Mouse (Mus musculus) CH12.LX (cell line): ENCODE measurements around the gene Tbccd1. TPM values are rescaled to one million over a fixed set of nuclear protein-coding genes. Genes with fewer than 3 reads are reported as not detected.

Experiments
- DNase-seq: peaks from one replicate; pipeline ENCODE4 v3.0.0-alpha.2; 2013; ENCODE audit errors: extremely low read depth
- H3K27ac ChIP-seq: 2 replicates; pipeline ENCODE4 v1.5.1; 2012; ENCODE audit warnings: low read depth, mild to moderate bottlenecking, control low read depth, moderate library complexity; ENCODE audit not compliant: insufficient read depth
- H3K27me3 ChIP-seq: replicated peaks from 2 replicates; pipeline ENCODE3; 2012; ENCODE audit warnings: inconsistent platforms
- H3K36me3 ChIP-seq, 2 experiments: replicated peaks in 1 of 2; 2 replicates each; pipeline versions ENCODE3 to v1.6.1; 2012; ENCODE audit warnings: inconsistent platforms in 1 of 2, low read length in 1 of 2, mild to moderate bottlenecking in 1 of 2, mixed read lengths in 1 of 2, moderate library complexity in 1 of 2; ENCODE audit not compliant: control insufficient read depth in 1 of 2, insufficient read depth in 1 of 2
- H3K4me1 ChIP-seq, 2 experiments: 2 replicates each; pipeline ENCODE4 v1.6.1; 2012; ENCODE audit warnings: inconsistent platforms in 1 of 2, moderate library complexity in 1 of 2; ENCODE audit not compliant: insufficient read depth in 2 of 2, control insufficient read depth in 1 of 2
- H3K4me2 ChIP-seq: 2 replicates; pipeline ENCODE4 v1.6.1; 2012; ENCODE audit warnings: low read depth, mild to moderate bottlenecking, control low read depth; ENCODE audit not compliant: poor library complexity, insufficient read depth, severe bottlenecking
- H3K4me3 ChIP-seq, 3 experiments: fragments of 150-350 bp in 1 of 3; sonication (generic) in 1 of 3; replicated peaks in 1 of 3; 2 replicates each; pipeline versions ENCODE3 to v1.5.1; 2011 to 2012; ENCODE audit warnings: low read depth in 2 of 3, low read length in 2 of 3, mild to moderate bottlenecking in 2 of 3, moderate library complexity in 2 of 3, control low read depth in 1 of 3, improper control_type of control experiment in 1 of 3, inconsistent platforms in 1 of 3, mixed read lengths in 1 of 3; ENCODE audit not compliant: poor library complexity in 1 of 3
- H3K79me2 ChIP-seq: replicated peaks from 2 replicates; pipeline ENCODE4 v1.6.1; 2012; ENCODE audit warnings: mild to moderate bottlenecking, moderate library complexity; ENCODE audit not compliant: control insufficient read depth, poor library complexity, insufficient read depth, severe bottlenecking; ENCODE audit errors: extremely low read depth
- H3K9ac ChIP-seq: 2 replicates; pipeline ENCODE4 v1.6.1; 2012; ENCODE audit warnings: low read depth, mild to moderate bottlenecking, control low read depth, moderate library complexity; ENCODE audit not compliant: insufficient read depth
- H3K9me3 ChIP-seq: replicated peaks from 2 replicates; pipeline ENCODE3; 2012; ENCODE audit warnings: low read length, inconsistent platforms, mixed read lengths
- CHD2 ChIP-seq: IDR thresholded peaks from 2 replicates; pipeline ENCODE4 v1.6.1; 2011; ENCODE audit warnings: low read length, improper control_type of control experiment
- EP300 ChIP-seq: IDR thresholded peaks from 2 replicates; pipeline ENCODE4 v1.6.1; 2011; ENCODE audit warnings: low read length, improper control_type of control experiment
- ETS1 ChIP-seq: conservative IDR thresholded peaks from 2 replicates; pipeline ENCODE4 v1.6.1; 2012; ENCODE audit warnings: low read depth, mild to moderate bottlenecking, inconsistent platforms, low read length, improper control_type of control experiment, moderate library complexity
- KAT2A ChIP-seq: IDR thresholded peaks from 2 replicates; pipeline ENCODE4 v1.6.1; 2012; ENCODE audit warnings: low read length, improper control_type of control experiment, inconsistent platforms; ENCODE audit not compliant: insufficient replicate concordance
- MAZ ChIP-seq: IDR thresholded peaks from 2 replicates; pipeline ENCODE4 v1.6.1; 2012; ENCODE audit warnings: low read depth, mild to moderate bottlenecking, inconsistent platforms, low read length, improper control_type of control experiment, moderate library complexity
- MXI1 ChIP-seq: IDR thresholded peaks from 2 replicates; pipeline ENCODE4 v1.6.1; 2011; ENCODE audit warnings: mild to moderate bottlenecking, low read depth, low read length, improper control_type of control experiment
- NELFE ChIP-seq: IDR thresholded peaks from 2 replicates; pipeline ENCODE4 v1.6.1; 2011; ENCODE audit warnings: low read depth, low read length, improper control_type of control experiment
- PAX5 ChIP-seq: IDR thresholded peaks from 2 replicates; pipeline ENCODE4 v1.6.1; 2012; ENCODE audit warnings: low read length, inconsistent platforms, mixed read lengths
- RAD21 ChIP-seq: IDR thresholded peaks from 2 replicates; pipeline ENCODE4 v1.6.1; 2011; ENCODE audit warnings: low read depth, mild to moderate bottlenecking, low read length, improper control_type of control experiment, moderate library complexity
- USF1 ChIP-seq: IDR thresholded peaks from 2 replicates; pipeline ENCODE4 v1.6.1; 2014; ENCODE audit warnings: low read depth, mild to moderate bottlenecking, inconsistent platforms, low read length, improper control_type of control experiment
- ZKSCAN1 ChIP-seq: IDR thresholded peaks from 2 replicates; pipeline ENCODE4 v1.6.1; 2012; ENCODE audit warnings: low read depth, inconsistent platforms, low read length, improper control_type of control experiment, borderline replicate concordance
- ZMIZ1 ChIP-seq: IDR thresholded peaks from 2 replicates; pipeline ENCODE4 v1.6.1; 2012; ENCODE audit warnings: low read depth, mild to moderate bottlenecking, inconsistent platforms, low read length, improper control_type of control experiment
- dilution Hi-C: fragments of 300-500 bp; cut with MboI; formaldehyde crosslinking; loops from 2 replicates; pipeline ENCODE4 v1.14.3; 2020; ENCODE audit warnings: low sequenced_read_pairs; ENCODE audit not compliant: extremely low pct_unique_long_range_greater_than_20kb, extremely low pct_ligation_motif_present
- in situ Hi-C: fragments of 300-500 bp; cut with MboI; formaldehyde crosslinking; loops from 3 replicates; pipeline ENCODE4 v1.14.3; 2019; ENCODE audit warnings: low sequenced_read_pairs, low pct_ligation_motif_present, low pct_unique_long_range_greater_than_20kb, mixed read lengths
- polyA plus RNA-seq: library from polyadenylated mRNA; unstranded; fragments of >175 nt; gene quantifications from 2 replicates; pipeline ENCODE4 v1.2.1, GENCODE M21; 2012; ENCODE audit warnings: low read depth; ENCODE audit not compliant: insufficient read length
- total RNA-seq, 2 experiments: library from RNA; depleted of rRNA; stranded (reverse); fragments of 300-350 nt in 1 of 2; fragments of >200 nt in 1 of 2; gene quantifications; 2 replicates each; pipeline ENCODE4 v1.2.3; 2012 to 2014

Gene Tbccd1
- total and polyA plus RNA-seq, 3 experiments, result 15.1 to 19.9 (median 16.6) TPM

DNA sequence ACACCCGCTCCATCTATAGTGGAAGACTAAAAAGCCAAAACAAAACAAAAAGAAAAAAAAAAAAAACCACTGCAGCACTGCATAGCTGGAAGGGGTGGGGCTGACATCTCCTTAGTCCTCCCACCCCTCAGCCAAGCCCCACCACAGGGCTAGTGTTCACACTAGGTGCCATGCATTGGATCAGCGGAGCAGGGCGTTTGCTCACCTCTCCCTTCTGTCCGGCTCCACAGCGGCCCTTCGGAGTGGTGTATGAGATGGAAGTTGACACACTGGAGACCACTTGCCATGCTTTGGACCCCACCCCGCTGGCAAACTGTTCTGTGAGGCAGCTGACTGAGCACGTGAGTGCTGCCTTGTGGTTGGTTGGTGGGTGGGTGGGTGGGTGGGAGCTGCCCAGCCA lies 36.6 kb upstream of the Tbccd1 start:
- no peak overlapping the region for H3K9ac ChIP-seq
- no peak for DNase-seq
- H3K79me2 ChIP-seq, result no peaks in the 10 kb centered on the region
- no peak overlapping the region for H3K27ac ChIP-seq
- H3K36me3 ChIP-seq, result no peaks in the 10 kb centered on the region
- in situ Hi-C loops, result loop anchor here (25.0 kb wide), 1 partner anchor 543 kb away; the partner anchor contains the start of gene Rtp1
- no peak overlapping the region for H3K4me3 ChIP-seq
- no peaks in the 10 kb centered on the region for H3K9me3 ChIP-seq
- dilution Hi-C loops, result no loop called here
- 0 out of 4 replicates have a peak, but pooled peaks cover 0 to 2% of the 10 kb centered on the region in 2 experiments for H3K4me1 ChIP-seq
- H3K27me3 ChIP-seq, result no peaks in the 10 kb centered on the region
- no peak overlapping the region for H3K4me2 ChIP-seq
- TF ChIP-seq CHD2 (no peak), EP300 (no peak)

DNA sequence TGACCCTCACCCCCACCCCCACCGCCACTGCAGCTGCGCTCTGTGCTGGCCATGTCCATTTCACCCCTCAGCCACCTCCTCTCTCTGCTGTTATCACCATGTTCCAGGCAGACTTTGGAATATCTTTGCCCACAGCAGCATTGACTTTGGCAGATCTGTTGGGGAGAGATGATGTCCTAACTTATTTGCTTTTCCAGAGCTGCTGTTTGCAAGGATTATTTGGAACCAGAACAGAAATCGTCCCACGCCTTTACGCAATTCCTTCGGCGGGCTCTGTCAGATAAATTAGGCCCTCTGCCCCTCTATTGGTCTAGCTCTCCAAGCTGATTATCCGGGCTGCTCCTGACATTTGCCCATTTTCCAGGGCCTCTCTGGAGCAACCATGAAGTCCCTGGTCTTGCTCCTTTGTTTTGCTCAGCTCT lies 34.3 kb upstream of the Tbccd1 start:
- Histone ChIP-seq H3K36me3 (no peaks in the 10 kb centered on the region), H3K9me3 (no peaks in the 10 kb centered on the region), H3K9ac (no peak overlapping the region), H3K27me3 (no peaks in the 10 kb centered on the region), H3K4me2 (no peak overlapping the region), H3K79me2 (no peaks in the 10 kb centered on the region), H3K4me1 (0 out of 4 replicates have a peak, but pooled peaks cover 0 to 2% of the 10 kb centered on the region in 2 experiments), H3K4me3 (no peak overlapping the region), H3K27ac (no peak overlapping the region)
- dilution Hi-C loops, result no loop called here
- no peak for TF ChIP-seq ZKSCAN1
- no peak for TF ChIP-seq NELFE
- no peak for TF ChIP-seq EP300
- no peak for TF ChIP-seq ZMIZ1
- TF ChIP-seq KAT2A, result no peak
- no peak for TF ChIP-seq ETS1
- TF ChIP-seq MXI1, result no peak
- no peak for TF ChIP-seq PAX5
- no peak for TF ChIP-seq MAZ
- no peak for TF ChIP-seq RAD21
- no peak for TF ChIP-seq USF1
- in situ Hi-C loops, result loop anchor here (25.0 kb wide), 1 partner anchor 546 kb away; the partner anchor contains the start of gene Rtp1
- no peak for DNase-seq
